ENCODE assay signal across 29 mouse cellular contexts in the genomic region with DNA sequence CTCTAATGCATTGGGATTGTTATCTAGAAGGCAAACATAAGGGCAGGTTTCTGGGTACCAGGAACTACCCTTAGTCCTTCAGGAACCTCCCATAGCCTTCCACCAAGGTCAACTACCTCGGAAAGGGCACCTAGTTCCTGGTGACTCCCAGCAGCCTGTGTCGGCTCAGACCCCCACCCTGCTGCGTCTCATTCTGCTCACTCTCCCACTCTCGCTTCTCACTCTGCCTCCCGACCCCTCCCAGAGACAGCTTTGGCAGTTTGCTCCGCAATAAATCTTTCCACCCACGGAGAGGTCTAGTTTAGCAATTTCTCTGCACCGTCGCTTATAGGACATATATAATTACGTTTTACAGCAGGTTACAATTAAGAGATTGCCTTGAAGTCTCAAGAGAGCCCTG. TPM values are rescaled to one million over a fixed set of nuclear protein-coding genes. Genes with fewer than 3 reads are reported as not detected.
A peak's percentile ranks its signal among the peaks of the same experiment; 100 is the strongest.
DNase-seq lines count a peak whose midpoint lies in the region; ATAC-seq lines count a peak whose summit lies in the region.
"Had no signal": no experiment of that assay in that cellular context is flagged by ENCODE, and none has a peak within 500 bp of the region (broad histone marks: within the 10 kb centered on the region; RNA-seq: fewer than 3 reads in every experiment).

No protein-coding gene starts in this region.

- ATAC-seq in hindbrain, embryonic 13.5 days (ENCODE audit: low FRiP score): no peak
- ATAC-seq in hindbrain, embryonic 14.5 days (ENCODE audit: low FRiP score): no peak
- no peak for ATAC-seq in neural tube, embryonic 13.5 days (ENCODE audit: low read depth)
- ATAC-seq: activated CD4-positive, CD25-positive, alpha-beta regulatory T cell, adult 4 months; forebrain, embryonic 13.5 days; intestine, embryonic 16.5 days had no signal

- H3K27me3 ChIP-seq in hindbrain, embryonic 13.5 days: no peaks in the 10 kb centered on the region
- no peaks in the 10 kb centered on the region for H3K27me3 ChIP-seq in hindbrain, embryonic 14.5 days (ENCODE audit: control insufficient read depth, insufficient read depth, low read length)
- no peaks in the 10 kb centered on the region for H3K27me3 ChIP-seq in neural tube, embryonic 13.5 days
- H3K27me3 ChIP-seq: CH12.LX; embryonic facial prominence, embryonic 15.5 days; forebrain, embryonic 13.5 days; limb, embryonic 12.5 days; liver, embryonic 15.5 days; midbrain, embryonic 12.5 days; neural tube, embryonic 12.5 days had no signal

- no peak overlapping the region for H3K9ac ChIP-seq in hindbrain, embryonic 13.5 days
- no peak overlapping the region for H3K9ac ChIP-seq in hindbrain, embryonic 14.5 days
- no peak overlapping the region for H3K9ac ChIP-seq in neural tube, embryonic 13.5 days
- H3K9ac ChIP-seq: embryonic facial prominence, embryonic 15.5 days; forebrain, embryonic 13.5 days; limb, embryonic 12.5 days; liver, embryonic 15.5 days; lung, embryonic 14.5 days; midbrain, embryonic 12.5 days; neural tube, embryonic 12.5 days had no signal

- H3K9me3 ChIP-seq in hindbrain, embryonic 13.5 days: no peaks in the 10 kb centered on the region
- no peaks in the 10 kb centered on the region for H3K9me3 ChIP-seq in hindbrain, embryonic 14.5 days (ENCODE audit: control insufficient read depth, low read length)
- no peaks in the 10 kb centered on the region for H3K9me3 ChIP-seq in neural tube, embryonic 13.5 days
- H3K9me3 ChIP-seq: embryonic facial prominence, embryonic 15.5 days; forebrain, embryonic 13.5 days; limb, embryonic 12.5 days; liver, embryonic 15.5 days; midbrain, embryonic 12.5 days; neural tube, embryonic 12.5 days had no signal

- no peak overlapping the region for H3K4me2 ChIP-seq in hindbrain, embryonic 13.5 days
- no peak overlapping the region for H3K4me2 ChIP-seq in hindbrain, embryonic 14.5 days (replicated peaks)
- H3K4me2 ChIP-seq in neural tube, embryonic 13.5 days: no peak overlapping the region
- H3K4me2 ChIP-seq: embryonic facial prominence, embryonic 15.5 days; forebrain, embryonic 13.5 days; heart, embryonic 11.5 days; limb, embryonic 12.5 days; liver, embryonic 15.5 days; lung, embryonic 14.5 days; midbrain, embryonic 12.5 days; neural tube, embryonic 12.5 days had no signal

- no peak overlapping the region for H3K4me3 ChIP-seq in hindbrain, embryonic 13.5 days
- no peak overlapping the region for H3K4me3 ChIP-seq in hindbrain, embryonic 14.5 days (replicated peaks; ENCODE audit: low read length)
- no peak overlapping the region for H3K4me3 ChIP-seq in neural tube, embryonic 13.5 days
- H3K4me3 ChIP-seq: embryonic facial prominence, embryonic 15.5 days; forebrain, embryonic 13.5 days; left cerebral cortex, adult 2 months; limb, embryonic 12.5 days; liver, embryonic 15.5 days; midbrain, embryonic 12.5 days; neural tube, embryonic 12.5 days had no signal

- WGBS in hindbrain, embryonic 13.5 days: 68% methylated on average over 10 of the region's 10 CpGs
- WGBS in hindbrain, embryonic 14.5 days: 64% methylated on average over 10 of the region's 10 CpGs
- WGBS in neural tube, embryonic 13.5 days: 35% methylated on average over 10 of the region's 10 CpGs

- H3K4me1 ChIP-seq in hindbrain, embryonic 13.5 days (replicated peaks): no peaks in the 10 kb centered on the region
- H3K4me1 ChIP-seq in hindbrain, embryonic 14.5 days (replicated peaks; ENCODE audit: control insufficient read depth, insufficient read depth, low read length): no peaks in the 10 kb centered on the region
- H3K4me1 ChIP-seq in neural tube, embryonic 13.5 days (replicated peaks): peaks cover 23% of the 10 kb centered on the region
- H3K4me1 ChIP-seq: forebrain, embryonic 13.5 days; midbrain, embryonic 12.5 days had no signal

- H3K36me3 ChIP-seq in hindbrain, embryonic 13.5 days: peaks cover 42% of the 10 kb centered on the region
- peaks cover 41% of the 10 kb centered on the region for H3K36me3 ChIP-seq in hindbrain, embryonic 14.5 days (replicated peaks; ENCODE audit: control insufficient read depth, insufficient read depth)
- peaks cover 44% of the 10 kb centered on the region for H3K36me3 ChIP-seq in neural tube, embryonic 13.5 days

- H3K27ac ChIP-seq in hindbrain, embryonic 13.5 days: peak overlapping the region; percentile 62; the same call in 1 of the 2 replicates
- H3K27ac ChIP-seq in hindbrain, embryonic 14.5 days: no peak overlapping the region
- peak overlapping the region; percentile 62 for H3K27ac ChIP-seq in neural tube, embryonic 13.5 days (replicated peaks)
- H3K27ac ChIP-seq: embryonic facial prominence, embryonic 15.5 days; forebrain, embryonic 13.5 days; left cerebral cortex, adult 2 months; limb, embryonic 12.5 days; liver, embryonic 15.5 days; midbrain, embryonic 12.5 days; neural tube, embryonic 12.5 days had no signal

- peak; percentile 5 for DNase-seq in cerebellum, adult 11-12 months
- DNase-seq in cerebellum, postnatal 14 days: no peak
- DNase-seq in hindbrain, embryonic 14.5 days (ENCODE audit: low spot score): no peak
- DNase-seq in neural tube, embryonic 10.5 days (ENCODE audit: extremely low spot score, low spot score): no peak
- DNase-seq in kidney, adult 18-20 months: no peak
- DNase-seq: adrenal gland, adult 2 months; adrenal gland, postnatal 36 days; cerebellum, adult 8-10 months; cerebellum, postnatal 36 days; gastrocnemius, postnatal 14 days; kidney, postnatal 14 days; lung, embryonic 14.5 days; lung, postnatal 14 days; right cerebral cortex, adult 18-20 months; spleen, adult 18-20 months; thymus, postnatal 14 days had no signal

RNA-seq across cellular contexts. Expression of a gene that starts 31.5 kb away (rescaled TPM):
- 74.5 and 76.0 TPM in 2 replicates for polyA plus RNA-seq in hindbrain, embryonic 13.5 days (2015; fragmentation: Nextera tagmentation; extraction: Ambion mirVana)
- 57.1 and 57.3 TPM in 2 replicates for polyA plus RNA-seq in hindbrain, embryonic 14.5 days (2014; fragmentation: Nextera tagmentation; extraction: Ambion mirVana)
- 63.1 and 85.8 TPM in 2 replicates for polyA plus RNA-seq in neural tube, embryonic 13.5 days (2015; fragmentation: Nextera tagmentation; extraction: Ambion mirVana)
